Mouse (Mus musculus): ENCODE measurements around the gene H2-Ab1. TPM values are rescaled to one million over a fixed set of nuclear protein-coding genes. Genes with fewer than 3 reads are reported as not detected.

Gene H2-Ab1
- polyA plus RNA-seq, 1 experiment from 2014 or later: 10.0 TPM

DNA sequence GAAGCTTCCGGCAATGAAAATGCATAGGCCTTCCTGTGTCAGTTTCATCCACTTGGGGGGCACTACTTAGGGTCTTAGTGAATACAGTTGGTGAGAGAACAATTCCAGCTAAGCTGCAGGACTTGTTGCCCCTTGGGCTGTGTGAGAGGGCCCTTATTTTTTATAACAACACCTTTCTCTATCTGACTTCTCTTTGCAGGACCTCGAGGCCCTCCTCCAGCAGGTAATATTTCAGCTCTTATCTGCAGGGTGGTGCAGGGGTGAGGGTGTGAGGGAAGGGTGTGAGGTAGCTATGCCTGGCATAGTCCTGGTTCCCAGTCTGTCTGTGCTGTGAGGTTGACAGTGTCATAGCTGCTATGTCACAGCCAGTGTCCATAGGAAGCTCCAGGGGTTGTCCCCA lies 10.8 kb downstream of the H2-Ab1 start:
- no peak overlapping the region for H3K9ac ChIP-seq (ENCODE audit: low read length)
- no peak overlapping the region for H3K4me2 ChIP-seq (ENCODE audit: low read length)
- ATAC-seq (ENCODE audit: insufficient number of reproducible peaks, insufficient read depth, low FRiP score, low read depth): no peak
- H3K4me1 ChIP-seq (ENCODE audit: control insufficient read depth in 2 of 2, insufficient read depth in 2 of 2, low read length in 2 of 2): peaks cover 5 to 12% of the 10 kb centered on the region in 2 experiments; a peak in 3 of 4 replicates
- no peaks in the 10 kb centered on the region for H3K36me3 ChIP-seq (ENCODE audit: control insufficient read depth, insufficient read depth, low read length)
- peaks cover 11% of the 10 kb centered on the region; the same call in 1 of the 2 replicates for H3K27me3 ChIP-seq (ENCODE audit: control insufficient read depth, insufficient read depth, low read length)
- no peak overlapping the region for H3K27ac ChIP-seq (replicated peaks in 1 of 2; ENCODE audit: control insufficient read depth in 1 of 2, insufficient read depth in 1 of 2, low read depth in 2 of 2, low read length in 2 of 2)
- H3K9me3 ChIP-seq (ENCODE audit: control insufficient read depth, low read length): no peaks in the 10 kb centered on the region
- H3K4me3 ChIP-seq (ENCODE audit: control insufficient read depth in 1 of 2, insufficient read depth in 1 of 2, low read depth in 1 of 2, low read length in 2 of 2): no peak overlapping the region
- 64% methylated on average over 2 of the region's 2 CpGs for WGBS

DNA sequence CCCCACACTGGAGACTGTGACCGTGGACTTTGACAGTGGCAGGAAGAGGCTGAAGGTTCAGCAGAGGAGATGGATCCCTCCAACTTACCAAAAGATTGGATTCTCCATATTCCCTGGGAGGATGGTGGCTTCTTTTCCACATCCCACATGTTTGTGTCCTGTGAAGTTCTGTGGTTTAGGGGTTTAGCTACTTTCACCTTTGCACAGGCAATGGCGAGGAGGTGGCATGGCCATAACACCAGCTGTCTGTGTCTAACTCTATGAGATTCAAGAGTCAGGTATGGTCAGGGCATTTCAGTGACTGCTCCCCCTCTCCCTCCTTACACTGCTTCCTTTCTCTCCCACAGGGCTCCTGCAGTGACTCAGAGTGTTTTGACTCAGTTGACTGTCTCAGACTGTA lies 11.3 kb downstream of the H2-Ab1 start:
- no peak for ATAC-seq (ENCODE audit: insufficient number of reproducible peaks, insufficient read depth, low FRiP score, low read depth)
- H3K36me3 ChIP-seq (ENCODE audit: control insufficient read depth, insufficient read depth, low read length): no peaks in the 10 kb centered on the region
- H3K4me3 ChIP-seq (ENCODE audit: control insufficient read depth in 1 of 2, insufficient read depth in 1 of 2, low read depth in 1 of 2, low read length in 2 of 2): no peak overlapping the region
- no peaks in the 10 kb centered on the region for H3K9me3 ChIP-seq (ENCODE audit: control insufficient read depth, low read length)
- no peak overlapping the region for H3K4me2 ChIP-seq (ENCODE audit: low read length)
- H3K27me3 ChIP-seq (ENCODE audit: control insufficient read depth, insufficient read depth, low read length): peaks cover 11% of the 10 kb centered on the region; the same call in 1 of the 2 replicates
- WGBS: 80% methylated on average over 2 of the region's 2 CpGs
- H3K4me1 ChIP-seq (ENCODE audit: control insufficient read depth in 2 of 2, insufficient read depth in 2 of 2, low read length in 2 of 2): peaks cover 5 to 8% of the 10 kb centered on the region in 2 experiments; a peak in 3 of 4 replicates
- no peak overlapping the region for H3K27ac ChIP-seq (replicated peaks in 1 of 2; ENCODE audit: control insufficient read depth in 1 of 2, insufficient read depth in 1 of 2, low read depth in 2 of 2, low read length in 2 of 2)
- H3K9ac ChIP-seq (ENCODE audit: low read length): no peak overlapping the region

DNA sequence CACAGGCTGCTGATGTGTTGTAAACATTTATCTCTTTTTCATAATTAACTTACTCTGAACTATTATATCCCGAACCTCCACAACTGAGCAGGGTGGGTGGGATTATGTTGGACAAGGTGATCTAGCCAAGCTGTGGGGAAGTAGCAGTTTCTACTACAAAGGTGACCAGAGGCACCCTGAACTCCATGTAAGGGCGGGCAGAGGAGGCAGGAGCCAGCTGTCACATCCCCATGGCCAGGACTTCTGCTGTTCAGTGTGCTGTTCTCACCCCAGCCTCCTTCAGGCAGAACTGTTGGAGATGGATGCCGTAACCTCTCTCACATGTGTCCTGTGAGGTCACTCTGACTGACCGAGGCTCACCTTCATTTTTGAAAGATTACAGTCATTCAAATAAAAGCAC lies 12.3 kb downstream of the H2-Ab1 start:
- WGBS: 68% methylated on average over 4 of the region's 4 CpGs
- H3K27me3 ChIP-seq (ENCODE audit: control insufficient read depth, insufficient read depth, low read length): peaks cover 7% of the 10 kb centered on the region; the same call in 1 of the 2 replicates
- ATAC-seq (ENCODE audit: insufficient number of reproducible peaks, insufficient read depth, low FRiP score, low read depth): no peak
- no peaks in the 10 kb centered on the region for H3K36me3 ChIP-seq (ENCODE audit: control insufficient read depth, insufficient read depth, low read length)
- no peaks in the 10 kb centered on the region for H3K9me3 ChIP-seq (ENCODE audit: control insufficient read depth, low read length)
- no peak overlapping the region for H3K4me3 ChIP-seq (ENCODE audit: control insufficient read depth in 1 of 2, insufficient read depth in 1 of 2, low read depth in 1 of 2, low read length in 2 of 2)
- no peak overlapping the region for H3K9ac ChIP-seq (ENCODE audit: low read length)
- H3K27ac ChIP-seq (replicated peaks in 1 of 2; ENCODE audit: control insufficient read depth in 1 of 2, insufficient read depth in 1 of 2, low read depth in 2 of 2, low read length in 2 of 2): no peak overlapping the region
- H3K4me1 ChIP-seq (ENCODE audit: control insufficient read depth in 2 of 2, insufficient read depth in 2 of 2, low read length in 2 of 2): peaks cover 0 to 2% of the 10 kb centered on the region in 2 experiments; a peak in 1 of 4 replicates
- no peak overlapping the region for H3K4me2 ChIP-seq (ENCODE audit: low read length)

DNA sequence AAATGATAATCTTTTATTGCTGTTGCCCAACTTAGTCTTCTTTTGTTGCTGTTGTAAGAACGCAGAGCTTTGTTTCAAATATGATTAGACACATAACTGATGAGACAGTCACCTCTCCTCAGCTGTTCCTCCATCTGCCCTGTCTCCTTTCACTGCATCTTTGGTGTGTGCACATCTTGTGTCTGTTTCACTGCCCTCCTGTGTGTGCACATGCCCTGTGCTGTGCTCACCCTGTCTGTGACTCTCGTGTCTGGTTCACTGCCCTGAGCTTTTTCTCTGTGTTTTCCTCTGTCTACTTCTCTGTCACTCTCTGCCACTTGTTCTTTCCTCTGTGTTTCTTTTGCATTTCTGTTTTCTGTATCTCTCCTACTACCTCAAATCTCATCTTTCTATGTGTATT lies 12.7 kb downstream of the H2-Ab1 start:
- Histone ChIP-seq H3K4me2 (ENCODE audit: low read length) (no peak overlapping the region), H3K4me3 (ENCODE audit: control insufficient read depth in 1 of 2, insufficient read depth in 1 of 2, low read depth in 1 of 2, low read length in 2 of 2) (no peak overlapping the region), H3K9me3 (ENCODE audit: control insufficient read depth, low read length) (no peaks in the 10 kb centered on the region), H3K9ac (ENCODE audit: low read length) (no peak overlapping the region), H3K36me3 (ENCODE audit: control insufficient read depth, insufficient read depth, low read length) (no peaks in the 10 kb centered on the region), H3K27ac (replicated peaks in 1 of 2; ENCODE audit: control insufficient read depth in 1 of 2, insufficient read depth in 1 of 2, low read depth in 2 of 2, low read length in 2 of 2) (no peak overlapping the region), H3K27me3 (ENCODE audit: control insufficient read depth, insufficient read depth, low read length) (peaks cover 3% of the 10 kb centered on the region; the same call in 1 of the 2 replicates), H3K4me1 (ENCODE audit: control insufficient read depth in 2 of 2, insufficient read depth in 2 of 2, low read length in 2 of 2) (no peaks in the 10 kb centered on the region; a peak in 1 of 4 replicates)
- no peak for ATAC-seq (ENCODE audit: insufficient number of reproducible peaks, insufficient read depth, low FRiP score, low read depth)
- 79% methylated on average over 2 of the region's 2 CpGs for WGBS

DNA sequence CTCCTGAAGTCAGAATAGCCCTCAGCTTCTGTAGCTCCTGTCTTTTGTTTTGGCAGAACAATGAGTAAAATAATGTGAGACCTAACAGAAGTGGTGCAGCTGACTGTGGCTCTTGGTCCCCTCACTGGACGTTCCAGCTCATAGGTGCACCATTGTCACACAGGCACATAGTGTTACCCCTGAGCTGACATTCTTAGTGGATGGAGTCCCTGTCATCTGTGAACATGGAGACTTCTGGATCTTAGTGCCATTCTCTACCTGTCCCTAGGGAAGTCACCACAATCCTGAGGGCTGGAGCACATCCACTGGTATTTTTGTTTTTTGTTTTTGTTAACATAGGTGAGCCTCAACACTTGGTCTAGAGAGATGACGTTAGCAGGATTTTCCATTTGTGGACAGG lies 13.5 kb downstream of the H2-Ab1 start:
- no peak overlapping the region for H3K4me2 ChIP-seq (ENCODE audit: low read length)
- ATAC-seq (ENCODE audit: insufficient number of reproducible peaks, insufficient read depth, low FRiP score, low read depth): no peak
- whole genome bisulfite sequencing: 76% methylated on average over 2 of the region's 2 CpGs

DNA sequence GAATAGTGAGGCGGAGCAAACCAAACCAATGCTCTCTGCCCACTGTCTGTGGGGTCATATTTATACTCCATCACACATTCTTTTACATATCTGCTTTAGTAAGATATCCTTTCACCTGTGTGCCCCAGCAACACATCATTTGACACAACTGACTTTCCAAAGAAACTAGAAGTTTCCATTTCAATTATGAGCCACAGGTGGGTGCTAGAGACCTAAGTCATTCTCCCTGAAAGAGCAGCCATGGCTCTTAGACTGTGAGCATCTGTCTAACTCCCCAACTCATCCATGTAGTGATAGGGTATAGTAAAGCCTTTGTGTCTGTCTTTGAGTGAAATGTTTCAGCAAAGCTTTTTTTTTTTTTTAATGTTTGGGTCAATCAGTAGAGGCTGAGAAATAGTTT lies 14.6 kb downstream of the H2-Ab1 start:
- ATAC-seq (ENCODE audit: insufficient number of reproducible peaks, insufficient read depth, low FRiP score, low read depth): no peak
- Histone ChIP-seq H3K27me3 (ENCODE audit: control insufficient read depth, insufficient read depth, low read length) (no peaks in the 10 kb centered on the region), H3K27ac (replicated peaks in 1 of 2; ENCODE audit: control insufficient read depth in 1 of 2, insufficient read depth in 1 of 2, low read depth in 2 of 2, low read length in 2 of 2) (no peak overlapping the region), H3K4me2 (ENCODE audit: low read length) (no peak overlapping the region), H3K4me3 (ENCODE audit: control insufficient read depth in 1 of 2, insufficient read depth in 1 of 2, low read depth in 1 of 2, low read length in 2 of 2) (no peak overlapping the region), H3K9ac (ENCODE audit: low read length) (no peak overlapping the region), H3K4me1 (ENCODE audit: control insufficient read depth in 2 of 2, insufficient read depth in 2 of 2, low read length in 2 of 2) (no peaks in the 10 kb centered on the region), H3K36me3 (ENCODE audit: control insufficient read depth, insufficient read depth, low read length) (no peaks in the 10 kb centered on the region), H3K9me3 (ENCODE audit: control insufficient read depth, low read length) (peaks cover 2% of the 10 kb centered on the region; the same call in 1 of the 2 replicates)
- 96% methylated on average over 1 of the region's 1 CpGs for WGBS

More for the DNA sequence above, 13.5 kb downstream of the H2-Ab1 start:
- H3K4me3 ChIP-seq (ENCODE audit: control insufficient read depth in 1 of 2, insufficient read depth in 1 of 2, low read depth in 1 of 2, low read length in 2 of 2): no peak overlapping the region
- H3K27me3 ChIP-seq (ENCODE audit: control insufficient read depth, insufficient read depth, low read length): no peaks in the 10 kb centered on the region
- H3K27ac ChIP-seq (replicated peaks in 1 of 2; ENCODE audit: control insufficient read depth in 1 of 2, insufficient read depth in 1 of 2, low read depth in 2 of 2, low read length in 2 of 2): no peak overlapping the region
- no peaks in the 10 kb centered on the region for H3K9me3 ChIP-seq (ENCODE audit: control insufficient read depth, low read length)
- H3K9ac ChIP-seq (ENCODE audit: low read length): no peak overlapping the region
- H3K4me1 ChIP-seq (ENCODE audit: control insufficient read depth in 2 of 2, insufficient read depth in 2 of 2, low read length in 2 of 2): no peaks in the 10 kb centered on the region
- H3K36me3 ChIP-seq (ENCODE audit: control insufficient read depth, insufficient read depth, low read length): no peaks in the 10 kb centered on the region

DNA sequence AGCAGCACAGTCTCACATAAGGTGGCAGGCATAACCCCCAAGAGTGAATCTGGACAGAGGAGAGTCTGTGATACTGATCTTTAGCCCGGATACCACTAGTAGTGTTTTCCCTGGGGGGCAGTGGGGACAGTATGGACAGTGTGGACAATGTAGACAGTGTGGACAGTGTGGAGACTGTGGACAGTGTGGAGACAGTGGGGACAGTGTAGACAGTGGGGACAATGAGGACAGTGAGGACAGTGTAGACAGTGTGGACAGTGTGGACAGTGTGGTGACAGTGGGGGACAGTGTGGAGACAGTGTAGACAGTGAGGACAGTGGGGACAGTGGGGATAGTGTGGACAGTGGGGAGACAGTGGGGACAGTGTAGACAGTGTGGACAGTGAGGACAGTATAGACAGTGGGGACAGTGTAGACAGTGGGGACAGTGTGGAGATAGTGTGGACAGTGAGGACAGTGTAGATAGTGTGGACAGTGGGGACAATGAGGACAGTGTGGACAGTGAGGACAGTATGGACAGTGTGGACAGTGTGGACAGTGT lies 23.1 kb downstream of the H2-Ab1 start:
- Histone ChIP-seq H3K9ac (ENCODE audit: low read length) (no peak overlapping the region), H3K4me3 (ENCODE audit: control insufficient read depth in 1 of 2, insufficient read depth in 1 of 2, low read depth in 1 of 2, low read length in 2 of 2) (no peak overlapping the region), H3K4me1 (ENCODE audit: control insufficient read depth in 2 of 2, insufficient read depth in 2 of 2, low read length in 2 of 2) (no peaks in the 10 kb centered on the region), H3K9me3 (ENCODE audit: control insufficient read depth, low read length) (peaks cover 5% of the 10 kb centered on the region; the same call in 1 of the 2 replicates), H3K27ac (replicated peaks in 1 of 2; ENCODE audit: control insufficient read depth in 1 of 2, insufficient read depth in 1 of 2, low read depth in 2 of 2, low read length in 2 of 2) (no peak overlapping the region), H3K4me2 (ENCODE audit: low read length) (no peak overlapping the region), H3K27me3 (ENCODE audit: control insufficient read depth, insufficient read depth, low read length) (no peaks in the 10 kb centered on the region), H3K36me3 (ENCODE audit: control insufficient read depth, insufficient read depth, low read length) (no peaks in the 10 kb centered on the region)
- peak; percentile 17; the same call in 1 of the 2 replicates for ATAC-seq (ENCODE audit: insufficient number of reproducible peaks, insufficient read depth, low FRiP score, low read depth)
- 61% methylated on average over 1 of the region's 1 CpGs for WGBS

DNA sequence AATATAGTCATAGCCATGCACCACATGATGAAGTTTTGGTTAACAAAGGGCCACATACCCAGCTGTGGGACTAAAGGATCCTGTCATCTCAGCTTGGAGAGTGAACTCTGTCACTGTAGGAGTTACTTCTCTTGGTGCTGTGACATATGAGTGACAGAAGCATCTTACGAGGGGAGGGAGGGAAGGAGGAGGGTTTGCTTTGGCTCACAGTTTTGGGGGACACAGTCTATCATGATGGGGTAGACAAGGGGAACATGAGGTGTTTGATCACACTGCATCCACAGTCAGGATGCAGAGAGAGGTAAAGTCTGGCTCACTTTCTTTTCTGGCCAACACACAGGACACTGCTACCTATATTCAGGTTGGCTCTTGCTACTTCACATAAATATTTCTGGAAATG lies 24.3 kb downstream of the H2-Ab1 start:
- H3K4me2 ChIP-seq (ENCODE audit: low read length): no peak overlapping the region
- no peaks in the 10 kb centered on the region for H3K4me1 ChIP-seq (ENCODE audit: control insufficient read depth in 2 of 2, insufficient read depth in 2 of 2, low read length in 2 of 2)
- H3K27ac ChIP-seq (replicated peaks in 1 of 2; ENCODE audit: control insufficient read depth in 1 of 2, insufficient read depth in 1 of 2, low read depth in 2 of 2, low read length in 2 of 2): no peak overlapping the region
- 35% methylated on average over 1 of the region's 1 CpGs for WGBS
- H3K4me3 ChIP-seq (ENCODE audit: control insufficient read depth in 1 of 2, insufficient read depth in 1 of 2, low read depth in 1 of 2, low read length in 2 of 2): no peak overlapping the region
- no peaks in the 10 kb centered on the region for H3K36me3 ChIP-seq (ENCODE audit: control insufficient read depth, insufficient read depth, low read length)
- H3K9ac ChIP-seq (ENCODE audit: low read length): no peak overlapping the region
- ATAC-seq (ENCODE audit: insufficient number of reproducible peaks, insufficient read depth, low FRiP score, low read depth): no peak
- 0 out of 2 replicates have a peak, but pooled peaks cover 5% of the 10 kb centered on the region for H3K9me3 ChIP-seq (ENCODE audit: control insufficient read depth, low read length)
- H3K27me3 ChIP-seq (ENCODE audit: control insufficient read depth, insufficient read depth, low read length): no peaks in the 10 kb centered on the region
